Mouse (Mus musculus): ENCODE results near the gene Aldh3a2. TPM values are rescaled to one million over a fixed set of nuclear protein-coding genes. Genes with fewer than 3 reads are reported as not detected.

Gene Aldh3a2
- polyA plus RNA-seq, 1 experiment from 2014 or later: 23.7 TPM

GRCm38 (mm10) chr11:61225941-61226412 lies 41.3 kb downstream of the Aldh3a2 start:
- 90% methylated on average over 6 of the region's 6 CpGs for WGBS
- no peak overlapping the region for H3K4me3 ChIP-seq
- no peaks in the 10 kb centered on the region for H3K4me1 ChIP-seq
- H3K9ac ChIP-seq: no peak overlapping the region
- 0 out of 2 replicates have a peak, but pooled peaks cover 3% of the 10 kb centered on the region for H3K27me3 ChIP-seq
- H3K36me3 ChIP-seq: no peaks in the 10 kb centered on the region
- no peaks in the 10 kb centered on the region for H3K9me3 ChIP-seq (replicated peaks)
- H3K27ac ChIP-seq: no peak overlapping the region
- H3K4me2 ChIP-seq (replicated peaks): no peak overlapping the region
- ATAC-seq (ENCODE audit: low FRiP score): no peak

GRCm38 (mm10) chr11:61225511-61225910 lies 41.8 kb downstream of the Aldh3a2 start:
- H3K27ac ChIP-seq: no peak overlapping the region
- ATAC-seq (ENCODE audit: low FRiP score): no peak
- H3K9me3 ChIP-seq (replicated peaks): no peaks in the 10 kb centered on the region
- H3K36me3 ChIP-seq: no peaks in the 10 kb centered on the region
- H3K4me1 ChIP-seq: no peaks in the 10 kb centered on the region
- WGBS: 82% methylated on average over 4 of the region's 4 CpGs
- H3K4me2 ChIP-seq (replicated peaks): no peak overlapping the region
- H3K4me3 ChIP-seq: no peak overlapping the region
- H3K27me3 ChIP-seq: 0 out of 2 replicates have a peak, but pooled peaks cover 3% of the 10 kb centered on the region
- no peak overlapping the region for H3K9ac ChIP-seq

- Histone ChIP-seq H3K9ac (no peak overlapping the region), H3K4me3 (no peak overlapping the region), H3K27ac (no peak overlapping the region), H3K36me3 (no peaks in the 10 kb centered on the region), H3K27me3 (0 out of 2 replicates have a peak, but pooled peaks cover 3% of the 10 kb centered on the region), H3K4me1 (no peaks in the 10 kb centered on the region), H3K4me2 (replicated peaks) (no peak overlapping the region), H3K9me3 (replicated peaks) (no peaks in the 10 kb centered on the region)
- ATAC-seq (ENCODE audit: low FRiP score): no peak
- 86% methylated on average over 10 of the region's 10 CpGs for WGBS
Measured at GRCm38 (mm10) chr11:61224907-61225306, 42.4 kb downstream of the Aldh3a2 start.

- H3K4me2 ChIP-seq (replicated peaks): no peak overlapping the region
- H3K9me3 ChIP-seq (replicated peaks): no peaks in the 10 kb centered on the region
- no peaks in the 10 kb centered on the region for H3K36me3 ChIP-seq
- H3K4me3 ChIP-seq: no peak overlapping the region
- H3K27ac ChIP-seq: no peak overlapping the region
- H3K9ac ChIP-seq: no peak overlapping the region
- no peaks in the 10 kb centered on the region for H3K4me1 ChIP-seq
- ATAC-seq (ENCODE audit: low FRiP score): no peak
- H3K27me3 ChIP-seq: 0 out of 2 replicates have a peak, but pooled peaks cover 3% of the 10 kb centered on the region
- WGBS: 79% methylated on average over 6 of the region's 6 CpGs
Measured at GRCm38 (mm10) chr11:61224234-61224744, 43.0 kb downstream of the Aldh3a2 start.

- no peaks in the 10 kb centered on the region for H3K36me3 ChIP-seq
- H3K4me2 ChIP-seq (replicated peaks): no peak overlapping the region
- 91% methylated on average over 9 of the region's 9 CpGs for whole genome bisulfite sequencing
- H3K4me1 ChIP-seq: no peaks in the 10 kb centered on the region
- no peaks in the 10 kb centered on the region for H3K9me3 ChIP-seq (replicated peaks)
- H3K27ac ChIP-seq: no peak overlapping the region
- H3K9ac ChIP-seq: no peak overlapping the region
- no peak overlapping the region for H3K4me3 ChIP-seq
- no peak for ATAC-seq (ENCODE audit: low FRiP score)
- H3K27me3 ChIP-seq: 0 out of 2 replicates have a peak, but pooled peaks cover 3% of the 10 kb centered on the region
Measured at GRCm38 (mm10) chr11:61222971-61223745, 44.1 kb downstream of the Aldh3a2 start.

- 77% methylated on average over 1 of the region's 1 CpGs for WGBS
- ATAC-seq (ENCODE audit: low FRiP score): no peak
- no peak overlapping the region for H3K4me3 ChIP-seq
- H3K36me3 ChIP-seq: no peaks in the 10 kb centered on the region
- no peak overlapping the region for H3K9ac ChIP-seq
- no peaks in the 10 kb centered on the region for H3K4me1 ChIP-seq
- H3K27ac ChIP-seq: no peak overlapping the region
- no peak overlapping the region for H3K4me2 ChIP-seq (replicated peaks)
- no peaks in the 10 kb centered on the region for H3K9me3 ChIP-seq (replicated peaks)
- no peaks in the 10 kb centered on the region for H3K27me3 ChIP-seq
Measured at GRCm38 (mm10) chr11:61222007-61222406, 45.3 kb downstream of the Aldh3a2 start.

- no peaks in the 10 kb centered on the region for H3K36me3 ChIP-seq
- H3K4me2 ChIP-seq (replicated peaks): no peak overlapping the region
- no peak overlapping the region for H3K27ac ChIP-seq
- no peaks in the 10 kb centered on the region for H3K9me3 ChIP-seq (replicated peaks)
- no peak overlapping the region for H3K9ac ChIP-seq
- no peak for ATAC-seq (ENCODE audit: low FRiP score)
- no peaks in the 10 kb centered on the region for H3K4me1 ChIP-seq
- no peak overlapping the region for H3K4me3 ChIP-seq
- no peaks in the 10 kb centered on the region for H3K27me3 ChIP-seq
- 73% methylated on average over 9 of the region's 9 CpGs for WGBS
Measured at GRCm38 (mm10) chr11:61220156-61220881, 46.9 kb downstream of the Aldh3a2 start.

GRCm38 (mm10) chr11:61215936-61216335 lies 51.3 kb downstream of the Aldh3a2 start:
- Histone ChIP-seq H3K9ac (no peak overlapping the region), H3K4me3 (no peak overlapping the region), H3K4me1 (no peaks in the 10 kb centered on the region), H3K36me3 (no peaks in the 10 kb centered on the region), H3K27ac (no peak overlapping the region), H3K4me2 (replicated peaks) (no peak overlapping the region), H3K9me3 (replicated peaks) (no peaks in the 10 kb centered on the region), H3K27me3 (peaks cover 20% of the 10 kb centered on the region)
- ATAC-seq (ENCODE audit: low FRiP score): no peak
- WGBS: 84% methylated on average over 3 of the region's 3 CpGs

GRCm38 (mm10) chr11:61212102-61212501 lies 55.2 kb downstream of the Aldh3a2 start:
- 37% methylated on average over 20 of the region's 20 CpGs for WGBS
- H3K4me2 ChIP-seq (replicated peaks): no peak overlapping the region
- no peaks in the 10 kb centered on the region for H3K4me1 ChIP-seq
- H3K36me3 ChIP-seq: no peaks in the 10 kb centered on the region
- no peak for ATAC-seq (ENCODE audit: low FRiP score)
- no peaks in the 10 kb centered on the region for H3K9me3 ChIP-seq (replicated peaks)
- no peak overlapping the region for H3K4me3 ChIP-seq
- no peak overlapping the region for H3K9ac ChIP-seq
- H3K27me3 ChIP-seq: peaks cover 20% of the 10 kb centered on the region
- no peak overlapping the region for H3K27ac ChIP-seq

GRCm38 (mm10) chr11:61208316-61208715 lies 58.9 kb downstream of the Aldh3a2 start:
- no peak overlapping the region for H3K27ac ChIP-seq
- no peaks in the 10 kb centered on the region for H3K4me1 ChIP-seq
- peaks cover 20% of the 10 kb centered on the region; the same call in 1 of the 2 replicates for H3K27me3 ChIP-seq
- no peak overlapping the region for H3K4me2 ChIP-seq (replicated peaks)
- no peak overlapping the region for H3K4me3 ChIP-seq
- ATAC-seq (ENCODE audit: low FRiP score): no peak
- no peaks in the 10 kb centered on the region for H3K36me3 ChIP-seq
- WGBS: 86% methylated on average over 10 of the region's 10 CpGs
- no peaks in the 10 kb centered on the region for H3K9me3 ChIP-seq (replicated peaks)
- H3K9ac ChIP-seq: no peak overlapping the region; the same call in 1 of the 2 replicates

GRCm38 (mm10) chr11:61207487-61208246 lies 59.6 kb downstream of the Aldh3a2 start, which contains the start of gene Aldh3a1:
Gene Aldh3a1 (plus strand): TSS chr11:61207537.
- Histone ChIP-seq H3K9me3 (replicated peaks) (no peaks in the 10 kb centered on the region), H3K4me3 (no peak within 1 kb of the TSS), H3K27ac (no peak within 1 kb of the TSS), H3K36me3 (no peaks in the 10 kb centered on the region), H3K9ac (no peak within 1 kb of the TSS; the same call in 1 of the 2 replicates), H3K4me2 (replicated peaks) (no peak within 1 kb of the TSS), H3K27me3 (peaks cover 15% of the 10 kb centered on the region; the same call in 1 of the 2 replicates), H3K4me1 (no peaks in the 10 kb centered on the region)
- no peak for ATAC-seq (ENCODE audit: low FRiP score)
- WGBS: 75% methylated on average over 10 of the region's 10 CpGs

GRCm38 (mm10) chr11:61206136-61206535 lies 61.1 kb downstream of the Aldh3a2 start:
- Histone ChIP-seq H3K4me2 (replicated peaks) (no peak overlapping the region), H3K9ac (no peak overlapping the region), H3K9me3 (replicated peaks) (no peaks in the 10 kb centered on the region), H3K27me3 (no peaks in the 10 kb centered on the region), H3K4me3 (no peak overlapping the region), H3K36me3 (no peaks in the 10 kb centered on the region), H3K27ac (no peak overlapping the region), H3K4me1 (no peaks in the 10 kb centered on the region)
- WGBS: 95% methylated on average over 3 of the region's 3 CpGs
- ATAC-seq (ENCODE audit: low FRiP score): no peak

All from hindbrain, embryonic 12.5 days (tissue).